Mouse (Mus musculus) left cerebral cortex, adult 8-10 months (tissue): ENCODE results near the gene Vmn1r139. TPM values are rescaled to one million over a fixed set of nuclear protein-coding genes. Genes with fewer than 3 reads are reported as not detected.
"Not testable (repeated sequence)": the region's sequence is repeated elsewhere in the genome, so short reads cannot be mapped to it uniquely, and the experiment has no call there.

Source experiments
- DNase-seq, 2 experiments: peaks; one replicate each; pipeline ENCODE4 v3.0.0; 2022; ENCODE audit warnings: low spot score in 2 of 2
- total RNA-seq, 4 experiments: library from RNA; stranded (reverse); gene quantifications; 2 replicates each; pipeline ENCODE4 v1.2.4; 2022

Vmn1r139 gene
- total RNA-seq, result not detected

DNA sequence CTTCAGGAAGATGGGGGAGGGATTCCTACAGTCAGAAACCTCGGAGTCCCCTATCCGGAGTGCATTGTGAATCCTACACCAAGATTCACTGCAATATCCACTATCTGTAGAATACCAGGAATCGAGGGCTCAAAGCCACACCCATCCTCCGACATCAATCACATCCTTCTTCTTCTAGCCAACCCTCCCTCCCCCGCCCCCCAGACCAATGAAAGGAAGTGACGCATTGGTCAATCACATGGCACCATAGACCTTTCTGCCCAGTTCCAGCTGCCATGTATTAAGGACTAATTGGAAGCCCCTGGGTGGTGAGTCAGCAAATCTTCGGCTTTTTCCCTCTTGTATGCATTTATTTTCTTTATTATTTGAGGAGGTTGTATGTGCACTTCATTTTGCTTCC lies at the start of gene Vmn1r139:
Gene Vmn1r139 (plus strand): TSS at position 301 of the 400 bp plus-strand sequence.
- DNase-seq, result not testable (repeated sequence)

DNA sequence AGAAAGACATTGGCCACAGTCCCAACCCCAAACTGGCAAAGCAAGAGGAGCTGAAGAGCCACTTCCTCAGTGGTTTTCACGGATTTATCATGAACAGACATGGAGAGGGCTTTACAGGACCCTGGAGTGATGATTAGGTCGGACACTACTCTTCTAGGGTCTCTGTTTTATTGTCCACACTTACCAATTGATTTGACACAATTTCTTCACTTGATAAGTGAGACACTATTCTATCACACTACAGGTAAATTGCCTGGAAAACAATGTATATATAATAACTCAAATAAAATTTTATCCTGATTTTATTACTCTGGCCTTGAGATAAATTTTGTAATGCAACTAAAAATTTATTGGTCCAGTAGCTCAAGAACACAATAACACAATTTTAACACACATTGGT lies 40.1 kb upstream of the Vmn1r139 start, which contains the start of gene Vmn1r138:
Gene Vmn1r138 (minus strand): TSS at position 101 of the 400 bp plus-strand sequence.
- not testable (repeated sequence) for DNase-seq

DNA sequence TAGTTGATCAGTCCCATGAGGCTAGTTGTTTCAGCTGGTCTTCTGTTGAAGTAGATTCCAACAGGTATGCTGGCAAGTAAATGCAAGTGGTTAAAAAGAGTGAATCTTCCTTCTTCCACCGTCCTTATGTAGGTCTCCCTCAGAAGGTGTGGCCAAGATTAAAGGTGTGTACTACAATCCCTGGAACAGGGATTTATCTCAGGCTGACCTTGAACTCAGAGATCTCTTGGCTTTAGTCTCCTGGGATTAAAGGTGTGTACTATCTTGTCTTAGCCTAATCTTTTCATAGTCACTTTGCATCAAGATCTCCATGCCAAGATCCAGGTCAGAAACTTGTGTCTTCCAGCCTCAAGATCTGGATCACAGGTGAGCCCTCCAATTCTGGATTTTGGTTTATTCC lies 12.7 kb upstream of the Vmn1r139 start, which contains the start of gene Gm6176:
Gene Gm6176 (minus strand): TSS at position 101 of the 400 bp plus-strand sequence.
- not testable (repeated sequence) for DNase-seq

DNA sequence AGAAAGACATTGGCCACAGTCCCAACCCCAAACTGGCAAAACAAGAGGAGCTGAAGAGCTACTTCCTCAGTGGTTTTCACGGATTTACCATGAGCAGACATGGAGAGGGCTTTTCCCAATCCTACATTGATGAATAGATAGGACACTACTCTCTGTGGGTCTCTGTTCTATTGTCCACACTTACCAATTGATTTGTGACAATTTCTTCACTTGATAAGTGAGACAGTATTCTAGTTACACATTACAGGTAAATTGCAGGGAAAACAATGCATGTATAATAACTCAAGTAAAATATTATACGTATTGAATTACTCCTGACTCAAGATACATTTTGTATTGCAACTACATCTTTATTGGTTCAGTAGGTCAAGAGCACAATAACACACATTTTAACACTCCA lies 49.3 kb downstream of the Vmn1r139 start, which contains the start of gene Gm16451:
Gene Gm16451 (minus strand): TSS at position 101 of the 400 bp plus-strand sequence.
- DNase-seq, result not testable (repeated sequence)

DNA sequence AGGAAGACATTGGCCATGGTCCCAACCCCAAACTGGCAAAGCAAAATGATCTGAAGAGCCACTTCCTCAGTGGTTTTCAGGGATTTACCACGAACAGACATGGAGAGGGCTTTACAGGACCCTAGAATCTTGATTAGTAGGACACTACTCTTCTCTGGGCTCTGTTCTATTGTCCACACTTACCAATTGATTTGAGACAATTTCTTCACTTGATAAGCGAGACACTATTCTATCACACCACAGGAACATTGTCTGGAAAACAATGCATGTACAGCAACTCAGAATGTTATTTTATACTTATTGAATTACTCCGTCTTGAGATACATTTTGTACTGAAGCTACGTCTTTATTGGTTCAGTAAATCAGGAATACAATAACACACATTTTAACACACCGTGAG lies 65.8 kb downstream of the Vmn1r139 start, which contains the start of gene Gm10666:
Gene Gm10666 (minus strand): TSS at position 101 of the 400 bp plus-strand sequence.
- DNase-seq, result not testable (repeated sequence)

Other genes starting within 250 kb of the Vmn1r139 start
- gene Vmn1r135, start 236.7 kb upstream of the Vmn1r139 start, total RNA-seq, result not detected
- not detected for gene Gm5725, start 224.8 kb upstream of the Vmn1r139 start, total RNA-seq
- not detected for gene Gm5891, start 147.8 kb upstream of the Vmn1r139 start, total RNA-seq
- gene Vmn1r137, start 74.5 kb upstream of the Vmn1r139 start, total RNA-seq, result not detected
- not detected for gene Vmn1r138, start 40.2 kb upstream of the Vmn1r139 start, total RNA-seq
- gene Gm6176, start 12.8 kb upstream of the Vmn1r139 start, total RNA-seq, result not detected
- gene Gm16451, start 49.2 kb downstream of the Vmn1r139 start, total RNA-seq, result not detected
- not detected for gene Gm10666, start 65.7 kb downstream of the Vmn1r139 start, total RNA-seq
- not detected for gene Vmn1r142, start 95.0 kb downstream of the Vmn1r139 start, total RNA-seq
- not detected for gene Vmn1r143, start 120.3 kb downstream of the Vmn1r139 start, total RNA-seq
- not detected for gene Gm8653, start 132.2 kb downstream of the Vmn1r139 start, total RNA-seq
- gene Gm8453, start 160.4 kb downstream of the Vmn1r139 start, total RNA-seq, result not detected